Mouse (Mus musculus): ENCODE measurements around the gene Zfyve1. TPM values are rescaled to one million over a fixed set of nuclear protein-coding genes. Genes with fewer than 3 reads are reported as not detected.

Gene Zfyve1
- polyA plus RNA-seq, 1 experiment, result 47.6 TPM

DNA sequence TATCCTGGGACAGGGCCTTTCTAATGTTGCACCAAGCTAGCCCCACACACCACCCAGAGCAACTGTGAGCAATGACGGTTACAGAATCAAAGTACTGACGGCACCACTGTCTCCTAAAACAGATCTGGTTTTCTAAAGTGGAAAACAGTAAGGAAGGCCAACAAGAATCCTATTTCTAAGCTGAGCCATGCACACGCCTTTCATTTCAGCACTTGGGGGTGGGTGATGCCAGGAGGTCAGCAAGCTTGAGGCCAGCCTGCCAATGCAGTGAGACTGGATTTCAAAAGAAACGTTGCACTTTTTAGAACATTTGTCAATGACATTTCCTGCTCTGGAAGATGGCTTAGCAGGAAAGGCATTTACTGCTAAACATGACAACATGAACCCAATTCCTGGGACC lies 43.2 kb downstream of the Zfyve1 start:
- no peak for TF ChIP-seq CTCF (IDR thresholded peaks at IDR 0.05; ENCODE audit: borderline replicate concordance, insufficient read depth, low read depth, low read length)
- no peak for TF ChIP-seq POLR2A (IDR thresholded peaks at IDR 0.05; ENCODE audit: borderline replicate concordance, insufficient read depth, low read length)
- no peak overlapping the region for H3K4me3 ChIP-seq (replicated peaks; ENCODE audit: insufficient read depth, low read depth, low read length)
- no peak overlapping the region for H3K27ac ChIP-seq (ENCODE audit: insufficient read depth, low read length)
- no peaks in the 10 kb centered on the region for H3K4me1 ChIP-seq (ENCODE audit: control insufficient read depth, insufficient read depth, low read length)
- DNase-seq, result no peak
- H3K27me3 ChIP-seq (ENCODE audit: control insufficient read depth, insufficient read depth, low read length), result no peaks in the 10 kb centered on the region
- 85% methylated on average over 4 of the region's 4 CpGs for WGBS

- Histone ChIP-seq H3K27ac (ENCODE audit: insufficient read depth, low read length) (no peak overlapping the region), H3K4me3 (replicated peaks; ENCODE audit: insufficient read depth, low read depth, low read length) (no peak overlapping the region), H3K4me1 (ENCODE audit: control insufficient read depth, insufficient read depth, low read length) (no peaks in the 10 kb centered on the region), H3K27me3 (ENCODE audit: control insufficient read depth, insufficient read depth, low read length) (no peaks in the 10 kb centered on the region)
- WGBS, result 68% methylated on average over 16 of the region's 16 CpGs
- TF ChIP-seq POLR2A (IDR thresholded peaks at IDR 0.05; ENCODE audit: borderline replicate concordance, insufficient read depth, low read length), result no peak
- DNase-seq, result no peak
Observed at GRCm38 (mm10) chr12:83551305-83551704, 45.7 kb downstream of the Zfyve1 start.

- H3K4me3 ChIP-seq (replicated peaks; ENCODE audit: insufficient read depth, low read depth, low read length), result no peak overlapping the region
- no peaks in the 10 kb centered on the region for H3K27me3 ChIP-seq (ENCODE audit: control insufficient read depth, insufficient read depth, low read length)
- H3K27ac ChIP-seq (ENCODE audit: insufficient read depth, low read length), result no peak overlapping the region
- no peaks in the 10 kb centered on the region for H3K4me1 ChIP-seq (ENCODE audit: control insufficient read depth, insufficient read depth, low read length)
- no peak for DNase-seq
- TF ChIP-seq CTCF (IDR thresholded peaks at IDR 0.05; ENCODE audit: borderline replicate concordance, insufficient read depth, low read depth, low read length) (no peak), POLR2A (IDR thresholded peaks at IDR 0.05; ENCODE audit: borderline replicate concordance, insufficient read depth, low read length) (no peak)
Observed at GRCm38 (mm10) chr12:83544791-83545190, 52.2 kb downstream of the Zfyve1 start.

- no peaks in the 10 kb centered on the region for H3K4me1 ChIP-seq (ENCODE audit: control insufficient read depth, insufficient read depth, low read length)
- no peak for DNase-seq
- no peak overlapping the region for H3K4me3 ChIP-seq (replicated peaks; ENCODE audit: insufficient read depth, low read depth, low read length)
- WGBS, result 48% methylated on average over 7 of the region's 7 CpGs
- no peak for TF ChIP-seq POLR2A (IDR thresholded peaks at IDR 0.05; ENCODE audit: borderline replicate concordance, insufficient read depth, low read length)
- TF ChIP-seq CTCF (IDR thresholded peaks at IDR 0.05; ENCODE audit: borderline replicate concordance, insufficient read depth, low read depth, low read length), result no peak
- no peaks in the 10 kb centered on the region for H3K27me3 ChIP-seq (ENCODE audit: control insufficient read depth, insufficient read depth, low read length)
- no peak overlapping the region for H3K27ac ChIP-seq (ENCODE audit: insufficient read depth, low read length)
Observed at GRCm38 (mm10) chr12:83543997-83544396, 53.0 kb downstream of the Zfyve1 start.

DNA sequence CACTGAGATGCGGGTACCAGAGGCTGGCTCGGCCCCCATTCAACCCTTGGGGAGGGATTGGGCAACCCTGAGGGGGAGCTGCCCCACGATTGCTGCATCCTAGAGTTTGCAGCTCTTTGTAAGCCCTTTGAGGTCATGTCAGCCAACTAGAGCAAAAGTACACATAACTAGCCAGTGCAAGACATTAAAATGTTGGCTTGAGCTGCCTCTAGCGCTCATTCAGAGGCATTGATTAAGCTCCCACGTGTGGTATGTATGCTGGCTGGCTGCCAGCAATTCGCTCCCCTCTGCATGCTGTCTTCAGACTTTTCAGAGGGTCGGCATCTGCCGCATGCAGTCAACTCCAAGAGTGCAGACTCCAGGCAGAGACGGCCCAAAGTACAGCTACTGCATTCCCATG lies 61.0 kb downstream of the Zfyve1 start:
- Histone ChIP-seq H3K4me3 (replicated peaks; ENCODE audit: insufficient read depth, low read depth, low read length) (no peak overlapping the region), H3K27me3 (ENCODE audit: control insufficient read depth, insufficient read depth, low read length) (no peaks in the 10 kb centered on the region), H3K27ac (ENCODE audit: insufficient read depth, low read length) (no peak overlapping the region), H3K4me1 (ENCODE audit: control insufficient read depth, insufficient read depth, low read length) (no peaks in the 10 kb centered on the region)
- DNase-seq, result no peak
- WGBS, result 22% methylated on average over 9 of the region's 9 CpGs
- TF ChIP-seq CTCF (IDR thresholded peaks at IDR 0.05; ENCODE audit: borderline replicate concordance, insufficient read depth, low read depth, low read length) (no peak), POLR2A (IDR thresholded peaks at IDR 0.05; ENCODE audit: borderline replicate concordance, insufficient read depth, low read length) (no peak)

- Histone ChIP-seq H3K4me1 (ENCODE audit: control insufficient read depth, insufficient read depth, low read length) (no peaks in the 10 kb centered on the region), H3K4me3 (replicated peaks; ENCODE audit: insufficient read depth, low read depth, low read length) (no peak overlapping the region), H3K27me3 (ENCODE audit: control insufficient read depth, insufficient read depth, low read length) (no peaks in the 10 kb centered on the region), H3K27ac (ENCODE audit: insufficient read depth, low read length) (no peak overlapping the region)
- no peak for TF ChIP-seq POLR2A (IDR thresholded peaks at IDR 0.05; ENCODE audit: borderline replicate concordance, insufficient read depth, low read length)
- no peak for TF ChIP-seq CTCF (IDR thresholded peaks at IDR 0.05; ENCODE audit: borderline replicate concordance, insufficient read depth, low read depth, low read length)
- no peak for DNase-seq
- 74% methylated on average over 11 of the region's 11 CpGs for WGBS
Observed at GRCm38 (mm10) chr12:83535428-83535827, 61.6 kb downstream of the Zfyve1 start.

- TF ChIP-seq CTCF (IDR thresholded peaks at IDR 0.05; ENCODE audit: borderline replicate concordance, insufficient read depth, low read depth, low read length) (no peak), POLR2A (IDR thresholded peaks at IDR 0.05; ENCODE audit: borderline replicate concordance, insufficient read depth, low read length) (no peak)
- WGBS, result 92% methylated on average over 3 of the region's 3 CpGs
- no peak overlapping the region for H3K27ac ChIP-seq (ENCODE audit: insufficient read depth, low read length)
- no peaks in the 10 kb centered on the region for H3K4me1 ChIP-seq (ENCODE audit: control insufficient read depth, insufficient read depth, low read length)
- H3K4me3 ChIP-seq (replicated peaks; ENCODE audit: insufficient read depth, low read depth, low read length), result no peak overlapping the region
- DNase-seq, result no peak
- H3K27me3 ChIP-seq (ENCODE audit: control insufficient read depth, insufficient read depth, low read length), result no peaks in the 10 kb centered on the region
Observed at GRCm38 (mm10) chr12:83534190-83534589, 62.8 kb downstream of the Zfyve1 start.

GRCm38 (mm10) chr12:83532966-83533365 lies 64.1 kb downstream of the Zfyve1 start:
- no peak overlapping the region for H3K27ac ChIP-seq (ENCODE audit: insufficient read depth, low read length)
- H3K27me3 ChIP-seq (ENCODE audit: control insufficient read depth, insufficient read depth, low read length), result no peaks in the 10 kb centered on the region
- WGBS, result 50% methylated on average over 3 of the region's 3 CpGs
- no peak for DNase-seq
- no peak overlapping the region for H3K4me3 ChIP-seq (replicated peaks; ENCODE audit: insufficient read depth, low read depth, low read length)
- no peaks in the 10 kb centered on the region for H3K4me1 ChIP-seq (ENCODE audit: control insufficient read depth, insufficient read depth, low read length)
- TF ChIP-seq CTCF (IDR thresholded peaks at IDR 0.05; ENCODE audit: borderline replicate concordance, insufficient read depth, low read depth, low read length), result no peak
- no peak for TF ChIP-seq POLR2A (IDR thresholded peaks at IDR 0.05; ENCODE audit: borderline replicate concordance, insufficient read depth, low read length)
